Mouse (Mus musculus) heart, postnatal 36 days (tissue): ENCODE measurements at regions not wholly inside any gene's neighbourhood (a gene's known extent, or its start where the extent isn't known, plus 50 kb on each side); places are given as distances from the start of the nearest gene placed in this dataset.

Experiments
- DNase-seq, 2 experiments: peaks; one replicate each; pipeline ENCODE4 v3.0.0; 2021 to 2022
- intact Hi-C: fragments of 180-260 bp; cut with DNase I; formaldehyde crosslinking; loops from one replicate; pipeline ENCODE4 v1.15.1; 2025

- no peak for DNase-seq
- intact Hi-C loops = no loop called here
These were observed 505.6 kb downstream of the Ccdc171 start for GRCm38 (mm10) chr4:84030916-84031315.

- intact Hi-C loops = no loop called here
- DNase-seq = no peak
These were observed 507.2 kb downstream of the Ccdc171 start for GRCm38 (mm10) chr4:84032505-84032904.

- no peak for DNase-seq
- intact Hi-C loops = no loop called here
These were observed 510.0 kb downstream of the Ccdc171 start for GRCm38 (mm10) chr4:84035347-84035746.

GRCm38 (mm10) chr4:84037535-84037934 is 512.2 kb downstream of the Ccdc171 start:
- no peak for DNase-seq
- intact Hi-C loops = no loop called here

- intact Hi-C loops = no loop called here
- DNase-seq = no peak
These were observed 524.9 kb downstream of the Ccdc171 start for GRCm38 (mm10) chr4:84050243-84050642.

GRCm38 (mm10) chr4:84056863-84057502 is 531.6 kb downstream of the Ccdc171 start:
- intact Hi-C loops = no loop called here
- no peak for DNase-seq

GRCm38 (mm10) chr4:84060187-84060586 is 534.8 kb downstream of the Ccdc171 start:
- DNase-seq = no peak
- intact Hi-C loops = loop anchor here (5.0 to 10.0 kb wide), 4 partner anchors 265 to 1037 kb away; no protein-coding TSS in a partner anchor

GRCm38 (mm10) chr4:84063755-84064154 is 538.4 kb downstream of the Ccdc171 start:
- no peak for DNase-seq
- intact Hi-C loops = loop anchor here (5.0 to 10.0 kb wide), 4 partner anchors 269 to 1034 kb away; no protein-coding TSS in a partner anchor

- peak; percentile 77 to 85 for DNase-seq
- intact Hi-C loops = loop anchor here (5.0 to 10.0 kb wide), 5 partner anchors 270 to 1032 kb away; no protein-coding TSS in a partner anchor
These were observed 539.5 kb downstream of the Ccdc171 start for GRCm38 (mm10) chr4:84064614-84065456.

GRCm38 (mm10) chr4:84065457-84066124 is 540.2 kb downstream of the Ccdc171 start:
- intact Hi-C loops = loop anchor here (5.0 to 10.0 kb wide), 4 partner anchors 271 to 607 kb away; no protein-coding TSS in a partner anchor
- no peak for DNase-seq

- intact Hi-C loops = loop anchor here (5.0 to 10.0 kb wide), 4 partner anchors 273 to 604 kb away; no protein-coding TSS in a partner anchor
- no peak for DNase-seq
These were observed 542.7 kb downstream of the Ccdc171 start for GRCm38 (mm10) chr4:84067931-84068575.

- DNase-seq = no peak
- intact Hi-C loops = loop anchor here (5.0 to 10.0 kb wide), 4 partner anchors 274 to 603 kb away; no protein-coding TSS in a partner anchor
These were observed 543.8 kb downstream of the Ccdc171 start for GRCm38 (mm10) chr4:84068947-84069663.

- DNase-seq = no peak
- intact Hi-C loops = loop anchor here (5.0 to 10.0 kb wide), 5 partner anchors 275 to 1023 kb away; no protein-coding TSS in a partner anchor
These were observed 544.3 kb downstream of the Ccdc171 start for GRCm38 (mm10) chr4:84069681-84070080.

GRCm38 (mm10) chr4:84070089-84070488 is 544.7 kb downstream of the Ccdc171 start:
- intact Hi-C loops = loop anchor here (5.0 kb wide), 1 partner anchor 1022 kb away; no protein-coding TSS in a partner anchor
- DNase-seq = no peak

- intact Hi-C loops = loop anchor here (5.0 kb wide), 1 partner anchor 1020 kb away; no protein-coding TSS in a partner anchor
- no peak for DNase-seq
These were observed 546.8 kb downstream of the Ccdc171 start for GRCm38 (mm10) chr4:84072096-84072495.

GRCm38 (mm10) chr4:84076526-84076925 is 551.2 kb downstream of the Ccdc171 start:
- DNase-seq = no peak
- intact Hi-C loops = no loop called here

- no peak for DNase-seq
- intact Hi-C loops = no loop called here
These were observed 554.2 kb downstream of the Ccdc171 start for GRCm38 (mm10) chr4:84079516-84079915.

GRCm38 (mm10) chr4:84081518-84081917 is 556.2 kb downstream of the Ccdc171 start:
- no peak for DNase-seq
- intact Hi-C loops = no loop called here

- peak; percentile 66 to 71 for DNase-seq
- intact Hi-C loops = no loop called here
These were observed 562.8 kb downstream of the Ccdc171 start for GRCm38 (mm10) chr4:84088166-84088565.
